Mouse (Mus musculus) spleen, adult 2 months (tissue): Measurements from ENCODE around the gene Chka. TPM values are rescaled to one million over a fixed set of nuclear protein-coding genes. Genes with fewer than 3 reads are reported as not detected.

Source experiments
- DNase-seq, 2 experiments: peaks; one replicate each; pipeline versions ENCODE4 v3.0.0 to v3.0.0-alpha.2; 2012 to 2021; ENCODE audit warnings: low spot score in 2 of 2, low read depth in 1 of 2
- H3K27ac ChIP-seq: fragments of 200-500 bp; 2 replicates; pipeline ENCODE4 v1.5.1; 2012; ENCODE audit warnings: low read length, inconsistent platforms; ENCODE audit not compliant: insufficient read depth
- H3K27me3 ChIP-seq: fragments of 200-500 bp; 2 replicates; pipeline ENCODE4 v1.6.1; 2012; ENCODE audit warnings: mild to moderate bottlenecking, moderate library complexity, low read length, inconsistent platforms; ENCODE audit not compliant: control insufficient read depth, insufficient read depth
- H3K36me3 ChIP-seq: fragments of 200-500 bp; 2 replicates; pipeline ENCODE4 v1.6.1; 2012; ENCODE audit warnings: mild to moderate bottlenecking, low read length, inconsistent platforms; ENCODE audit not compliant: control insufficient read depth, insufficient read depth
- H3K4me1 ChIP-seq: fragments of 200-500 bp; 2 replicates; pipeline ENCODE4 v1.6.1; 2011; ENCODE audit warnings: inconsistent platforms; ENCODE audit not compliant: control insufficient read depth, insufficient read depth, insufficient read length
- H3K4me3 ChIP-seq: fragments of 200-500 bp; 2 replicates; pipeline ENCODE4 v1.5.1; 2011; ENCODE audit warnings: mild to moderate bottlenecking, inconsistent platforms; ENCODE audit not compliant: insufficient read depth, insufficient read length; ENCODE audit errors: extremely low read depth
- CTCF ChIP-seq: fragments of 200-500 bp; IDR thresholded peaks from 2 replicates; pipeline ENCODE4 v1.5.1; 2011; ENCODE audit warnings: mild to moderate bottlenecking, inconsistent platforms; ENCODE audit not compliant: insufficient read depth, insufficient read length, insufficient replicate concordance; ENCODE audit errors: extremely low read depth
- POLR2A ChIP-seq: fragments of 200-500 bp; IDR thresholded peaks from 2 replicates; pipeline ENCODE4 v1.6.1; 2011; ENCODE audit warnings: low read depth, low read length, inconsistent platforms
- WGBS: fragments of 180-500 bp; shearing (Covaris S2); methylation state at CpG from one replicate; pipeline ENCODE4 v1.1.7; 2018; 5-methylcytosine and 5-hydroxymethylcytosine counted together
- polyA plus RNA-seq: library from polyadenylated mRNA; depleted of rRNA; stranded (reverse); fragments of >200 nt; gene quantifications from 2 replicates; pipeline ENCODE4 v1.2.3, GENCODE M21; 2012

Chka gene
- polyA plus RNA-seq, 1 experiment: 21.2 TPM

DNA sequence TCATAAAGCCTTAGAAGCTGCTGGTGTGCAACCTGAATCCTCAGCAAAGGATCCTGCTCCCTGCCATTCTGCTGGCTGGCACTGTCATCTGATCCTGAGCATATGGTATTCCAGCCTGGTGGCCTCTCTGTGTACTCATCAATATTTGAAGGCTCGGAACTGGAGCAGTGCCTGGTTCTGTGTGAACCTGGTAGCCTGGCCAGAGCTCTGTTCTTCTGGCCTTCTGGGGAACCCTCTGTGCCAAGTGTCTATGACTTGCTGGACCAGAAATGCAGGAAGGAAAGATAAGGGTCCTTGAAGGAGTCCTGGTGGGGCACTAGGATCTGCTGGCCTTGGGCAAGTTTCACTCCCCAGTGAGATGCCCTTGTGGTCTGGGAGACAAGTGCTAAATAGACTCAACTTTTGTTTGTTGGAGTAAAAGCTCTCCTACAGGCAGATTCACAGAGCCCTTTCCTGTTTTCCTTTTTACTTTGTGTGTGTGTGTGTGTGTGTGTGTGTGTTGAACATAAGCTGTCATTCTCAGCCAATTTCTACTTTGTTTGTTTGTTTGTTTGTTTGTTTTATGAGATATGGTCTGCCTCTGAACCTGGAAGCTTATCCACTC lies 5.7 kb upstream of the Chka start:
- Histone ChIP-seq H3K36me3 (no peaks in the 10 kb centered on the region), H3K27ac (no peak overlapping the region), H3K27me3 (no peaks in the 10 kb centered on the region), H3K4me1 (peaks cover 12% of the 10 kb centered on the region), H3K4me3 (no peak overlapping the region)
- DNase-seq: no peak
- 97% methylated on average over 1 of the region's 1 CpGs for WGBS
- TF ChIP-seq CTCF: no peak
- no peak for TF ChIP-seq POLR2A

GRCm38 (mm10) chr19:3846676-3847604 lies 4.6 kb upstream of the Chka start:
- Histone ChIP-seq H3K27me3 (no peaks in the 10 kb centered on the region), H3K4me1 (peaks cover 14% of the 10 kb centered on the region), H3K27ac (peak overlapping the region; percentile 27; the same call in 1 of the 2 replicates), H3K4me3 (no peak overlapping the region), H3K36me3 (no peaks in the 10 kb centered on the region)
- 54% methylated on average over 10 of the region's 10 CpGs for WGBS
- DNase-seq: no peak
- TF ChIP-seq POLR2A (no peak), CTCF (no peak)

- H3K27ac ChIP-seq: no peak overlapping the region; the same call in 1 of the 2 replicates
- no peak overlapping the region for H3K4me3 ChIP-seq
- peaks cover 14% of the 10 kb centered on the region for H3K4me1 ChIP-seq
- no peak for TF ChIP-seq CTCF
- no peak for TF ChIP-seq POLR2A
- WGBS: 81% methylated on average over 5 of the region's 5 CpGs
- H3K27me3 ChIP-seq: no peaks in the 10 kb centered on the region
- no peaks in the 10 kb centered on the region for H3K36me3 ChIP-seq
- DNase-seq: no peak
Measured at GRCm38 (mm10) chr19:3847711-3848110, 3.9 kb upstream of the Chka start.

GRCm38 (mm10) chr19:3848207-3848808 lies 3.3 kb upstream of the Chka start:
- DNase-seq: no peak
- Histone ChIP-seq H3K27me3 (no peaks in the 10 kb centered on the region), H3K27ac (no peak overlapping the region), H3K4me1 (peaks cover 17% of the 10 kb centered on the region), H3K36me3 (no peaks in the 10 kb centered on the region), H3K4me3 (no peak overlapping the region)
- TF ChIP-seq POLR2A: no peak
- no peak for TF ChIP-seq CTCF
- 89% methylated on average over 7 of the region's 7 CpGs for WGBS

GRCm38 (mm10) chr19:3849251-3849650 lies 2.3 kb upstream of the Chka start:
- Histone ChIP-seq H3K4me1 (peaks cover 17% of the 10 kb centered on the region), H3K27me3 (no peaks in the 10 kb centered on the region), H3K4me3 (no peak overlapping the region), H3K27ac (no peak overlapping the region), H3K36me3 (no peaks in the 10 kb centered on the region)
- 83% methylated on average over 2 of the region's 2 CpGs for WGBS
- no peak for DNase-seq
- TF ChIP-seq POLR2A (no peak), CTCF (no peak)

GRCm38 (mm10) chr19:3850076-3850475 lies 1.5 kb upstream of the Chka start:
- H3K4me3 ChIP-seq: no peak overlapping the region
- H3K4me1 ChIP-seq: peaks cover 17% of the 10 kb centered on the region
- no peak for DNase-seq
- no peak overlapping the region for H3K27ac ChIP-seq
- 81% methylated on average over 5 of the region's 5 CpGs for WGBS
- no peak for TF ChIP-seq CTCF
- TF ChIP-seq POLR2A: no peak
- no peaks in the 10 kb centered on the region for H3K36me3 ChIP-seq
- H3K27me3 ChIP-seq: no peaks in the 10 kb centered on the region
